Comparison of ENCODE assay signal across 11 mouse cellular contexts in the genomic region with DNA sequence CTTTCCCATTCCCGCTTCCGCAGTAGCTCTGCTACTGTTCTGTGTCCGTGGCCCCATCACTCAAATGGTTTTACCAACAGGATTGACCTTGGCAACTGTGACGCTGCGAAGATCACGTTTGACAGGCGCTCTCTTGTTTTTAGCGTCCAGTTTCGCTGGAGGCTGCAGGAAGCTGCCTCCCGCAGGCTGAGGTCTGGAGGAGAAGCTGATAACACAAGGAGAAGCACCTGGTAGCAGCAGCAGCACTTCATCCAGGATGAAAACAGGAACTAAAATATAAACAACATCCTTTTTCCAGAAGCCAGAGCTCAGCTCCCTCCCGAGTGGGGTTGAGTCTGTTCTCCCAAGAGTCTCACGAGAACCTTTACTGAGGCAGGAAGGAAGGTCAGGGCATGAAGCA.
A peak's percentile ranks its signal among the peaks of the same experiment; 100 is the strongest.
DNase-seq lines count a peak whose midpoint lies in the region; ATAC-seq and TF ChIP-seq lines count a peak whose summit lies in the region.
"Had no signal": no experiment of that assay in that cellular context is flagged by ENCODE, and none has a peak within 500 bp of the region (broad histone marks: within the 10 kb centered on the region; RNA-seq: fewer than 3 reads in every experiment).

No protein-coding gene starts in this region.

- no peak overlapping the region for H3K9ac ChIP-seq in liver, embryonic 11.5 days (ENCODE audit: low read depth, low read length)
- H3K9ac ChIP-seq in heart, postnatal 0 days (replicated peaks; ENCODE audit: low read depth, low read length): no peak overlapping the region
- H3K9ac ChIP-seq in liver, embryonic 16.5 days (ENCODE audit: low read depth, low read length): no peak overlapping the region
- H3K9ac ChIP-seq: neural tube, embryonic 12.5 days had no signal

- ATAC-seq in liver, embryonic 11.5 days (replicated peaks; ENCODE audit: low FRiP score): no peak
- no peak for ATAC-seq in heart, postnatal 0 days (ENCODE audit: insufficient read depth, low read depth)
- no peak for ATAC-seq in liver, embryonic 16.5 days (ENCODE audit: low read depth)

- H3K27me3 ChIP-seq in liver, embryonic 11.5 days (replicated peaks; ENCODE audit: control insufficient read depth, insufficient read depth, low read length): no peaks in the 10 kb centered on the region
- no peaks in the 10 kb centered on the region for H3K27me3 ChIP-seq in heart, postnatal 0 days (ENCODE audit: control insufficient read depth, insufficient read depth, low read length)
- no peaks in the 10 kb centered on the region for H3K27me3 ChIP-seq in liver, embryonic 16.5 days (ENCODE audit: control insufficient read depth, insufficient read depth, low read depth, low read length)
- H3K27me3 ChIP-seq: neural tube, embryonic 12.5 days had no signal

- no peak overlapping the region for H3K4me3 ChIP-seq in liver, embryonic 11.5 days (ENCODE audit: low read depth, low read length)
- H3K4me3 ChIP-seq in heart, postnatal 0 days (ENCODE audit: low read depth, low read length): no peak overlapping the region
- H3K4me3 ChIP-seq in liver, embryonic 16.5 days (ENCODE audit: low read depth, low read length): no peak overlapping the region
- H3K4me3 ChIP-seq: midbrain, embryonic 10.5 days; neural tube, embryonic 12.5 days had no signal

- no peak for TF ChIP-seq EP300 in heart, postnatal 0 days (IDR thresholded peaks at IDR 0.05; ENCODE audit: low read depth)

- H3K4me2 ChIP-seq in liver, embryonic 11.5 days: 0 out of 2 replicates have a peak overlapping the region, but pooled peaks have one; percentile 10
- peak overlapping the region; percentile 43 for H3K4me2 ChIP-seq in heart, postnatal 0 days (ENCODE audit: low read depth, low read length)
- H3K4me2 ChIP-seq in liver, embryonic 16.5 days (ENCODE audit: low read depth, low read length): peak overlapping the region; percentile 1; the same call in 1 of the 2 replicates
- H3K4me2 ChIP-seq: neural tube, embryonic 12.5 days had no signal

- no peak overlapping the region for H3K27ac ChIP-seq in liver, embryonic 11.5 days (ENCODE audit: low read depth, low read length)
- no peak overlapping the region for H3K27ac ChIP-seq in heart, postnatal 0 days (ENCODE audit: low read depth)
- no peak overlapping the region for H3K27ac ChIP-seq in liver, embryonic 16.5 days (ENCODE audit: low read length)
- H3K27ac ChIP-seq: midbrain, embryonic 10.5 days; neural tube, embryonic 12.5 days had no signal

- no peak for TF ChIP-seq CTCF in heart, postnatal 0 days (IDR thresholded peaks at IDR 0.05; ENCODE audit: low read depth)

- no peaks in the 10 kb centered on the region for H3K36me3 ChIP-seq in liver, embryonic 11.5 days (ENCODE audit: control insufficient read depth, insufficient read depth, low read length)
- no peaks in the 10 kb centered on the region for H3K36me3 ChIP-seq in heart, postnatal 0 days (replicated peaks; ENCODE audit: control insufficient read depth, insufficient read depth, low read length)
- H3K36me3 ChIP-seq in liver, embryonic 16.5 days (ENCODE audit: control insufficient read depth, insufficient read depth): no peaks in the 10 kb centered on the region
- H3K36me3 ChIP-seq: midbrain, embryonic 10.5 days; neural tube, embryonic 12.5 days had no signal

- no peaks in the 10 kb centered on the region for H3K9me3 ChIP-seq in liver, embryonic 11.5 days (ENCODE audit: control insufficient read depth, low read length)
- no peaks in the 10 kb centered on the region for H3K9me3 ChIP-seq in heart, postnatal 0 days (replicated peaks; ENCODE audit: control insufficient read depth, low read length)
- no peaks in the 10 kb centered on the region for H3K9me3 ChIP-seq in liver, embryonic 16.5 days (replicated peaks; ENCODE audit: control insufficient read depth, low read length)
- H3K9me3 ChIP-seq: midbrain, embryonic 10.5 days; neural tube, embryonic 12.5 days had no signal

- no peaks in the 10 kb centered on the region for H3K4me1 ChIP-seq in liver, embryonic 11.5 days (replicated peaks; ENCODE audit: control insufficient read depth, insufficient read depth, low read length)
- H3K4me1 ChIP-seq in heart, postnatal 0 days (ENCODE audit: control insufficient read depth, insufficient read depth): no peaks in the 10 kb centered on the region; the same call in 1 of the 2 replicates
- no peaks in the 10 kb centered on the region for H3K4me1 ChIP-seq in liver, embryonic 16.5 days (ENCODE audit: control insufficient read depth, low read depth, low read length)
- H3K4me1 ChIP-seq: midbrain, embryonic 10.5 days; neural tube, embryonic 12.5 days had no signal

- DNase-seq in embryo, embryonic 10 days (ENCODE audit: low spot score): peak; percentile 34
- DNase-seq in embryo, embryonic 9.5 days (ENCODE audit: extremely low spot score): no peak
- DNase-seq in liver, embryonic 11.5 days (ENCODE audit: low spot score): no peak
- no peak for DNase-seq in liver
- DNase-seq in heart, postnatal 0 days (ENCODE audit: low spot score): no peak
- no peak for DNase-seq in thymus, postnatal 4 days
- no peak for DNase-seq in left cerebral cortex, adult 18-20 months (ENCODE audit: low spot score in 2 of 2)
- DNase-seq: cerebellum, postnatal 36 days had no signal

- WGBS in liver, embryonic 11.5 days: 21% methylated on average over 12 of the region's 12 CpGs
- WGBS in heart, postnatal 0 days: 22% methylated on average over 12 of the region's 12 CpGs
- 13% methylated on average over 12 of the region's 12 CpGs for WGBS in liver, embryonic 16.5 days (ENCODE audit: insufficient replicate concordance)
